Comparison of ENCODE assay signal across 1 mouse cellular context in the genomic region with DNA sequence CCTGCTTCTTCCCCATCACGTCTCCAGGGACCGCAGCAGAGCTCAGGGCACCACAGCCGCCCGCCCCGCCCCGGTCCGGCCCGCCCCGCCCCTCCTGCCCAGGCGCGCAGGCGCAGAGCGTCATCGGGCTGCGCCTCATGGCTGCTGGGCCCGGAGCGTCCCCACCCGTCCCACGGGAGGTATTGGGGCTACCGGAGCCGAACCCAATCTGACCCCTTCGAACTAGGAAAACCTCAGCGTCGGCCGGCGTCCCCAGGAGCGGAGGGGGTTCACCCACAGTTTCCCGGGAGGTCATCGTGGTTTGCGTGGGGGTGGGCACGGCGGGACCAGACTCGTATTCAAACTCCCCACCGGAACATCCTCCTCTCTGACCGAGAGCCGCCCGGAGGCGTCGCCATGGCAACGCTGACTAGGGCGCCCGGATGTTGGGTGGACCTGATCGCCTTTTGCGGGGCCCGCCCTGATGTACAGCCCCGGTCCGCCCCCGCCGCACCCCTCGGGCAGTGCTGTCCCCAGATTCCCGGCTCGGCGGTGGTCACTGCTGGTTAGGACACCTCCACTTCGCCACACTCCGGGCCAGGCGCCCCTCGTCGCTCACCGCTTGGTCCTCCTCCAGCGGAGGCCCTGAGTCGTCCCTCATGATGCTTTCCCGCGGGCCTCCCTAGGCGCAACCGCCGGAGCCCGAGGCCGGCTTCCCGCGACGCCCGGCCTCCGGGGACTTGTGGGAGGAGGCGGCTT.
TF ChIP-seq lines count a peak whose summit lies in the region.

A gene (minus strand): TSS at position 689 of the 738 bp plus-strand sequence.

TF ChIP-seq in CH12.LX, 34 proteins besides CTCF, POLR2A, EP300 and RAD21 (continued from another document):
- TF ChIP-seq HCFC1 (IDR thresholded peaks at IDR 0.05; ENCODE audit: low read depth, low read length) (peak; percentile 74), ZKSCAN1 (IDR thresholded peaks at IDR 0.05; ENCODE audit: borderline replicate concordance, low read depth, low read length) (no peak), IRF4 (IDR thresholded peaks at IDR 0.05; ENCODE audit: low read depth, low read length) (0 out of 2 replicates have a peak, but pooled peaks have one; percentile 1)
